Mouse (Mus musculus) brain, embryonic 18.5 days (tissue): ENCODE results near the gene Krtap1-3.

Source experiments
- DNase-seq: peaks from one replicate; pipeline ENCODE4 v3.0.0-alpha.2; 2012; ENCODE audit warnings: low read depth, low spot score

The Krtap1-3 gene

GRCm38 (mm10) chr11:99557976-99558745, 33.0 kb downstream of the Krtap1-3 start:
- DNase-seq, result no peak

- DNase-seq, result no peak
These were observed 34.4 kb downstream of the Krtap1-3 start, which contains the start of gene Krtap3-2 for GRCm38 (mm10) chr11:99556753-99557152. TSS of gene Krtap3-2 (minus strand) at chr11:99556853.

GRCm38 (mm10) chr11:99556195-99556594, 34.9 kb downstream of the Krtap1-3 start:
- no peak for DNase-seq

GRCm38 (mm10) chr11:99550765-99551164, 40.4 kb downstream of the Krtap1-3 start, which contains the start of gene Krtap3-3:
TSS of gene Krtap3-3 (minus strand) at chr11:99550865.
- DNase-seq, result no peak

GRCm38 (mm10) chr11:99547892-99548291, 43.2 kb downstream of the Krtap1-3 start:
- DNase-seq, result no peak
